Mouse (Mus musculus): Measurements from ENCODE around the gene Il1f10.

GRCm38 (mm10) chr2:24335333-24335732 is 44.3 kb downstream of the Il1f10 start:
- TF ChIP-seq MYOG (IDR thresholded peaks at IDR 0.05; ENCODE audit: control insufficient read depth in 1 of 3, insufficient read depth in 1 of 3, insufficient read length in 2 of 3, low read depth in 2 of 3) (no peak), POLR2A (IDR thresholded peaks at IDR 0.05; ENCODE audit: insufficient read length, low read depth) (no peak), MYOD1 (IDR thresholded peaks at IDR 0.05; ENCODE audit: control insufficient read depth in 1 of 3, insufficient read length in 2 of 3, low read depth in 2 of 3) (no peak)

All from myocyte (in vitro differentiated cells).